Mouse (Mus musculus): ENCODE results near the gene Ttc17.

- TF ChIP-seq CTCF (IDR thresholded peaks at IDR 0.05; ENCODE audit: insufficient read depth, low read length) (no peak), POLR2A (IDR thresholded peaks at IDR 0.05; ENCODE audit: borderline replicate concordance, extremely low read depth, low read depth, low read length) (no peak)
Observed at GRCm38 (mm10) chr2:94363821-94364220, 42.7 kb downstream of the Ttc17 start.

Data from lung, adult 2 months (tissue).